Mouse (Mus musculus): Measurements from ENCODE around the gene Phactr1.

The Phactr1 gene

GRCm38 (mm10) chr13:42757654-42758400 is 77.4 kb downstream of the Phactr1 start:
- no peak for DNase-seq (ENCODE audit: low read depth, low spot score)

GRCm38 (mm10) chr13:42759170-42759569 is 78.7 kb downstream of the Phactr1 start:
- no peak for DNase-seq (ENCODE audit: low read depth, low spot score)

DNA sequence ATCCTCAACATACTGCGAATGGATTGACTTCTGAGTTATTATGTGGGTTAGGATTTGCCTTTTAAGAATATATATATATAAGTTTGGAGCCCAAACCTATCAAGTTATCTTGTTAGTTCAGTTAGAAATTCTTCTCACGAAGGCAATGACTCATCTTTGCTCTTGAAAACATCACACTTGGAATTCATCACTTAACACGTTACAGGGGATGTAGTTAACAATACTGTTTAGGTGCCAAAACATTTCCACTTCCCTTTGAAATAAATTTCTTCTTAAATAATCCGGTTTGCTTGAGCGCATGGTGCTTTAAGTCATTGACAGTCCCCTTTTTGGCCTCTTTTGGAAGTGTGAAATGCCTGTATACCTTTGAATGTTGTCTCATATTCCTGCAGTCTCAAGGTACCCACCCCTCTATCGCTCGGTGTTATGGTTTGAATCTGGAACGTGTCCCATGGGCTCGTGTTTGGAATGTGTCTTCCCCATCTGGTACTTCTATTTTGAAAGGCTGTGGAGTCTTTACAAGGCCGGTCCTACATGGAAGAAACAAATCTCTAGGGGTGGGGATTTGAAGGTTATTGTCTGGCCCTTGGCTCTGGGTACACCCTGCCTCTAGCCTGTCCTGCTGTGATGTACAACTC is 80.6 kb downstream of the Phactr1 start:
- DNase-seq (ENCODE audit: low read depth, low spot score), result no peak

DNA sequence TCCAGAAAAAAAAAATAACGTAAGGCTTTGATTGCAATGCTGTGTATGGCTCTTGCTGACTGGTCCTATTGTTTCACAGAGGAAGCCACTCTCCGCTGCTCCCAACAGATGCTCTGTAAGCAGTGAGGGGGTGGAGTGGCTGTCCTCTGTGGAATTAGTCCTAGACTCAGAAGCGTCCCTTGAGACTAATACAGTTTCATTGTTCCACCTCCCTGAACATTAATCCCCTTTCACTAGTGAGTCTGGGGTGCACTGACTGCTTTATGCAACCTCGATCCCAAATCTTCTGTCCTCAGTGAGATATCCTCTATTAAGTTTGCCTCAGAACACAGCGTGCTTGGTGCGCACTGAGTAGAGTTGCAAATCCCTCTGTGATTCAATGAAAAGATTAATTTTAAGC is 91.9 kb downstream of the Phactr1 start:
- no peak for DNase-seq (ENCODE audit: low read depth, low spot score)

GRCm38 (mm10) chr13:42774040-42774439 is 93.6 kb downstream of the Phactr1 start:
- no peak for DNase-seq (ENCODE audit: low read depth, low spot score)

DNA sequence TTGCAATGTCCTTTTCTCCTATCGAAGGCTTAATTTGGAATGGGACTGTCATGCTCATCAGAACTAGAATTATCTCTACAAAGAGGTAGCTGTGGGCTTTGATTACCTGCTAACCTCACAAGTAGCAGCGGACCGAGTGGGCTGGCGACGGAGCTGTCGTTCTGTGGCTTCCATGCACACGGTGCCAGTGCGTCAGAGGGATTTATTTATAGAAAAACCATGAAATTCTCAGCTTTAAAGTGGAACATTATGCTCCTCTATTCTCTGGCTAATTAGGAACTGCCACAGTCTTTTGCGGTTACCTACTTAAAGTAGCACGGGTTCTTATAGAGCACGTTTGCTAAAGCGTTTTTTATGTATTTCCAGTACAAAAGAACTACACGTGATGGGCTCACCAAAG is 101.7 kb downstream of the Phactr1 start:
- DNase-seq (ENCODE audit: low read depth, low spot score), result no peak

DNA sequence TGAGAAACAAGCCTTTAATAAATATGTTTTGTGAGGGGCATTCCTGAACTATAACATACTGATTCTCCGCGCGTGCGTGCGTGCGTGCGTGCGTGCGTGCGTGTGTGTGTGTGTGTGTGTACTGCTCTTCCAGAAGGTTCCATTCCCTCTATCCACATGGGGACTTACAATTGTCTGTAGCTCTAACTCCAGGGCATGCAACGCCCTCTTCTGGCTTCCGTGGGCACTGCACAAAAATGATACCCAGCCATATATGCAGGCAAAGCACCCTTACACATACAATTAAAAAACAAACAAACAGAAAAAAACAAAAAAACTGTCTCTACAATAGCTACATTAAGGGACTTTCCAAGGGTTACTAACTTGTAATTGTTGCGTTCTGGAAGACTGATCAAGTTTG is 108.8 kb downstream of the Phactr1 start:
- no peak for DNase-seq (ENCODE audit: low read depth, low spot score)

GRCm38 (mm10) chr13:42792279-42792678 is 111.9 kb downstream of the Phactr1 start:
- no peak for DNase-seq (ENCODE audit: low read depth, low spot score)

DNA sequence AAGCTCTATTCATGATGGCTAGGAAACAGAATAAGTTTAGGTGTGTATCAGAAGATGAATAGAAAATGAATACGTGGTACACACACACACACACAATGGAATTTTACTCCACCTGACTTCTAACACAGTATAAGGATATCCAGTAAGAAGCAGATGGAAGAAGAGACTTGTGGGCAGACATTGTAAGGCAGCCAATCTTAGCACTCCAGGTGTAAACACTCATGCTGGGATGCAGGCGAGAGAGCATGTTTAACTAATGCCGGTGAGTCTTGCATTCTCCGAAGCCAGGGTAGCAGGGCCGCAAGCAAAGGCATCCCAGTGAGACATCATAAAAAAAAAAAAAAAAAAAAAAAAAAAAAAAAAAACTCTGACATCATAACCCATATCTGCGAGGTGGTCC is 120.1 kb downstream of the Phactr1 start:
- no peak for DNase-seq (ENCODE audit: low read depth, low spot score)

DNA sequence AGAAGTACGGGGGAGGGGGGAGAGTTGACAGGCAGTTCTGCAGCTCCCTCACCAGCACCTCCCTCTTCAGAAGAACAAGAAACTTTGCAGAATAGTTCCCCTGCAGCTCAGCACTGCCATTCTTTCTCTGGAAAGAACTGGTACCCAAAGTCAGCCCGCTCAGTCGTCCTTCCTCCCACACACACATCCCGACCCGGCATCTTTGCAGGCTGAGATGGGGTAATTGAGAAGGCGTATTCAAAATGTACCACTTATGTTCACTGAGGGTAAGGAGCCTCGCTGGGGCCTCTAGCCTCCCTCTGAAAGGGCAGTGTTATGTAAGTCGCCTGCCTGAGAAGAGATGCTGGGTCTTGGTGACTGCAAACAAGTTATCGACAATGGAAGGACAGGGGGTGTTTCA is 123.9 kb downstream of the Phactr1 start:
- no peak for DNase-seq (ENCODE audit: low read depth, low spot score)

DNA sequence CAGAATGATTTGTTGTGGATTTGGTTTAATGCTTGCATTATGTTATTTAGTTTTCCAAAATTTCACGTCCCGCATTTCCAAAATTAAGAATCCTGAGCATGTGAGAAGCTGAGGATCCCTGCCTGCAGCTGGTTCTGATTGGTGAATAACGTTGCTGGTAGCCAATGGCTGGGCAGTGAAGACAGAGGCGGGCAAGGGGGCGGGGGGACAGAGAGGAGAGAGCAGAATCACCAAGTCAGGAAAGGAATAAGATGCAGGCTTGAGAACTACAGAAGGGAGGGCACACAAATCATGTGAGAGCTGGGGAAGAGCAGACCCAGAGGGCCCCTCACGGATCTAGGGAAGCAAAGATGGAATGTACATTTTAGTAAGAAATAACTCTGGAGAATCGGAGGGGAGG is 132.3 kb downstream of the Phactr1 start:
- no peak for DNase-seq (ENCODE audit: low read depth, low spot score)

- DNase-seq (ENCODE audit: low read depth, low spot score), result no peak
These were observed 138.0 kb downstream of the Phactr1 start for GRCm38 (mm10) chr13:42818378-42818777.

GRCm38 (mm10) chr13:42820513-42820912 is 140.1 kb downstream of the Phactr1 start:
- no peak for DNase-seq (ENCODE audit: low read depth, low spot score)

GRCm38 (mm10) chr13:42821426-42822106 is 141.1 kb downstream of the Phactr1 start:
- DNase-seq (ENCODE audit: low read depth, low spot score), result no peak

- DNase-seq (ENCODE audit: low read depth, low spot score), result no peak
These were observed 142.1 kb downstream of the Phactr1 start for GRCm38 (mm10) chr13:42822545-42822944.

DNA sequence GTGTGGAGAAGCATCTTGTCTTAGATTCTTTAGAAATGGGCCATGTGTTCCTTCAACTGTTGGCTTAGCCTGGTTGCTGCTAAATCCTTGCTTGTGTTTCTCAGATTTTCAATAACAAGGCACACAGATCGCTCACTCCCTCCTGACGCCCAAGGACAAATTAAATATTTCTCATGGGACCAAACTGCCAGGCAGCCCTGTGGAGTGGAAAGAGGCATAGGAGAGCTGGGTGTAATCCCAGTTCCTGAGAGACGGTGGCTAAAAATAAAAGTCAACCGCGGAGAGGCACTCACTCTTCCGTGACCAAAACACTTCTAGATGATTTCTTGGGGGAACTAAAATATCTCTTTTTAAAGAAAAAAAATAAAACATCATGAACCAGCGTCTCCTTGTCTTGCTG is 143.5 kb downstream of the Phactr1 start:
- no peak for DNase-seq (ENCODE audit: low read depth, low spot score)

- no peak for DNase-seq (ENCODE audit: low read depth, low spot score)
These were observed 146.2 kb downstream of the Phactr1 start for GRCm38 (mm10) chr13:42826602-42827001.

DNA sequence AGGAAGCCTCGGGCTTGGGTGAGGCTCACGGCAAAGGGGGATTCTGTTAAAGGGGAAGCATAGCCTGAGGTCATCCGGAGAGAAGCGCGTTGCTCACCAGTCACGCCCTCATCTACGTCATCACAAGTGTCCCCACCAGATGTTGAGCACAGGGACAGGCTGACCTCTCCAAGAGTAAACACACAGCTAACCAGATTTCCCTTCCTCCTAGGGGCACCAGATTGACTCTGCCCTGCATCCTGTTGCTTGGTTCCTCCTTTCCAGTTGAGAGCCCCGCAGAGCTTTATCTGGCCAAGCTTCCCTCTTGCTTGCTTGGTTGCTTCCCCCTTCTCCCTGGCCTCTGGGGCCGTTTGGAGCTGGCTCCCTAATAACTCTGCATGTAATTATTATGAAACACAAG is 148.6 kb downstream of the Phactr1 start:
- DNase-seq (ENCODE audit: low read depth, low spot score), result no peak

DNA sequence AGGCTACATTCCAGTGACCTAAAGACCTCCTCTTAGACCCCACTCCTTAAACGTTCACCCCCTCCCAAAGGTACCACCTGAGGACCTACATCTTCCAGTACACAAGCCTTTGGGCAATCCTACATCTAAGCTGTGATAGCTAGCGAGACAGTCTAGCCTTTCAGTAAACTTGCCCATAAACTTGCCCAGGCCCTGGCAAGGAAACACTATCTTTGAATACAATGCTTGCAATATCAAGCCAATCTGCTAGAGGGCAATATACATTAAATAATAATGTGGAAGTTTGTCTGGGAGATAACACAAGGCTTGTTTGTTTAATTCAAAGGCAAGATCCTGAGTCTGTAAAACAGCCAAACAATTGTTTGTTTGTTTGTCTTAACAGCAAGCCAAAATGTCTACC is 155.0 kb downstream of the Phactr1 start:
- no peak for DNase-seq (ENCODE audit: low read depth, low spot score)

GRCm38 (mm10) chr13:42839358-42839757 is 158.9 kb downstream of the Phactr1 start:
- no peak for DNase-seq (ENCODE audit: low read depth, low spot score)

GRCm38 (mm10) chr13:42852086-42852485 is 171.7 kb downstream of the Phactr1 start:
- no peak for DNase-seq (ENCODE audit: low read depth, low spot score)

DNA sequence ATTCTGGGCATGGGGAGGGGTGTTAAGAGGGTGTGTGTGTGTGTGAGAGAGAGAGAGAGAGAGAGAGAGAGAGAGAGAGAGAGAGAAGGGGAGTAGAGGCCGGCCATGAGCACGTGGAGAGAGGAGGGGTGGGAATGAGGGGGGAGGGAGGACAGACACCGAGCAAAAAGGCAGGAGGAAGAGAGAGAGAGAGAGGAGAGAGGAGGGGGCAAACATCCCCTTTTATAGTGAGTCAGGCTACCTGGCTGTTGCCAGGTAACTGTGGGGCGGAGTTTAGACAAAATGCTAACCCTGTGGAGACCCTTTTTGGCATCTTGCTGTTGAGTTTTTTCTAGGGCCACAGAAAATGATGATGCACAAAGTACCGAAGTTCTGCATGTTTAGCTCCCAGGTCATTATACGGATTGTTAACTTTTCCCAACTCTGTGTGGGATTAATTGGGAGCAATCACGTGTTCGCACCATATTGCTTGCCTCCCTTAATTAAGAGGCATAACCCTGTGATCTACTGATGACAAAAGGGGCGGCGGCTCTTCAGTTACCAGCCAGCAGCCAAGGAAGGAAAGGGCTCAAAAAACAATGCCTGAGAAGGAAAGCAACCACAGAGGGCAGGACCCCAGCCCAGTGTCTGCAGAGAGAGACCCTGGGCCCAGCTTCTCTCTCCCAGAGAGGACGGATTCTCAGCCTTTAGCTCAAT is 173.6 kb downstream of the Phactr1 start:
- no peak for DNase-seq (ENCODE audit: low read depth, low spot score)
